Mouse (Mus musculus) bone marrow macrophage, adult 2 months (primary cell): Measurements from ENCODE around the gene Rpl29.

ENCODE experiments used
- CTCF ChIP-seq: IDR thresholded peaks from 2 replicates; pipeline ENCODE4 v1.5.1; 2012; ENCODE audit warnings: low read depth, mild to moderate bottlenecking, low read length, moderate library complexity
- POLR2A ChIP-seq: IDR thresholded peaks from 2 replicates; pipeline ENCODE4 v1.6.1; 2012; ENCODE audit warnings: mild to moderate bottlenecking, low read depth, low read length, borderline replicate concordance

GRCm38 (mm10) chr9:106416826-106417225 is 12.4 kb upstream of the Rpl29 start:
- no peak for TF ChIP-seq CTCF
- TF ChIP-seq POLR2A = no peak
